45 mouse cellular contexts compared by ENCODE assay signal in genomic region chr9:48947565-48947964, GRCm38 (mm10). TPM values are rescaled to one million over a fixed set of nuclear protein-coding genes. Genes with fewer than 3 reads are reported as not detected.
"Had no signal": no experiment of that assay in that cellular context is flagged by ENCODE, and none has a peak within 500 bp of the region (broad histone marks: within the 10 kb centered on the region; RNA-seq: fewer than 3 reads in every experiment).

No protein-coding gene starts in this region.

- H3K27ac ChIP-seq: heart, embryonic 13.5 days; heart, embryonic 15.5 days; hindbrain, embryonic 10.5 days; hindbrain, embryonic 12.5 days; hindbrain, embryonic 13.5 days; hindbrain, embryonic 14.5 days; hindbrain, embryonic 15.5 days; hindbrain, postnatal 0 days; intestine, embryonic 15.5 days; kidney, embryonic 15.5 days; kidney, postnatal 0 days; layer of hippocampus, adult 2 months; left cerebral cortex, adult 2 months had no signal

- H3K9ac ChIP-seq: heart, embryonic 12.5 days; heart, embryonic 13.5 days; heart, embryonic 15.5 days; hindbrain, embryonic 12.5 days; hindbrain, embryonic 13.5 days; hindbrain, embryonic 14.5 days; hindbrain, embryonic 15.5 days; intestine, embryonic 15.5 days; kidney, embryonic 15.5 days had no signal

- ATAC-seq: hindbrain, embryonic 16.5 days; hindbrain, postnatal 0 days; inflammation-experienced regulatory T-cells, adult 6 months; intestine, embryonic 15.5 days; intestine, embryonic 16.5 days; intestine, postnatal 0 days had no signal

- DNase-seq: heart, postnatal 10 days; heart, postnatal 14 days; heart, postnatal 36 days; heart, postnatal 4 days; kidney, adult 11 months; kidney, adult 18-20 months; kidney, adult 2 months; kidney, adult 8-10 months; kidney, adult 9 months; kidney, postnatal 10 days; kidney, postnatal 14 days; kidney, postnatal 25 days; kidney, postnatal 36 days; kidney, postnatal 4 days; layer of hippocampus, adult 9-11 months; layer of hippocampus, postnatal 36 days had no signal

- H3K4me3 ChIP-seq: heart, embryonic 12.5 days; heart, embryonic 13.5 days; heart, embryonic 15.5 days; hindbrain, embryonic 10.5 days; hindbrain, embryonic 12.5 days; hindbrain, embryonic 13.5 days; hindbrain, embryonic 15.5 days; intestine, embryonic 15.5 days; kidney, embryonic 15.5 days; layer of hippocampus, adult 2 months; left cerebral cortex, adult 2 months had no signal

- H3K4me2 ChIP-seq: heart, embryonic 11.5 days; heart, embryonic 12.5 days; heart, embryonic 13.5 days; heart, embryonic 15.5 days; hindbrain, embryonic 12.5 days; hindbrain, embryonic 13.5 days; hindbrain, embryonic 14.5 days; hindbrain, embryonic 15.5 days; intestine, embryonic 15.5 days; kidney, embryonic 15.5 days had no signal

- H3K9me3 ChIP-seq: heart, embryonic 12.5 days; heart, embryonic 13.5 days; heart, embryonic 15.5 days; hindbrain, embryonic 10.5 days; hindbrain, embryonic 12.5 days; hindbrain, embryonic 13.5 days; hindbrain, embryonic 15.5 days; intestine, embryonic 15.5 days; kidney, embryonic 15.5 days had no signal

- H3K27me3 ChIP-seq: heart, embryonic 12.5 days; heart, embryonic 13.5 days; heart, embryonic 15.5 days; hindbrain, embryonic 12.5 days; hindbrain, embryonic 13.5 days; hindbrain, embryonic 15.5 days; intestine, embryonic 15.5 days; kidney, embryonic 15.5 days had no signal

- H3K36me3 ChIP-seq: heart, embryonic 12.5 days; heart, embryonic 13.5 days; heart, embryonic 15.5 days; hindbrain, embryonic 10.5 days; hindbrain, embryonic 12.5 days; hindbrain, embryonic 13.5 days; hindbrain, embryonic 15.5 days; intestine, embryonic 15.5 days; kidney, embryonic 15.5 days had no signal

- H3K4me1 ChIP-seq: hindbrain, embryonic 10.5 days; hindbrain, embryonic 15.5 days; intestine, embryonic 15.5 days; kidney, embryonic 15.5 days had no signal

RNA-seq across cellular contexts. Expression of gene Htr3b, which starts 17.2 kb away (rescaled TPM):
- total RNA-seq: heart, postnatal 10 days; heart, postnatal 14 days; heart, postnatal 25 days; heart, postnatal 36 days; heart, postnatal 4 days; hematopoietic stem cell, adult 5-6 weeks; layer of hippocampus, adult 18-20 months; layer of hippocampus, adult 2 months; layer of hippocampus, adult 8-10 months; layer of hippocampus, postnatal 10 days; layer of hippocampus, postnatal 14 days; layer of hippocampus, postnatal 25 days; layer of hippocampus, postnatal 36 days; left cerebral cortex, adult 18-20 months; left cerebral cortex, adult 2 months had no signal
- polyA plus RNA-seq: heart, embryonic 11.5 days; heart, embryonic 12.5 days; heart, embryonic 15.5 days; heart, postnatal 0 days; inflammation-experienced regulatory T-cells, adult 6 months; kidney, embryonic 14.5 days had no signal

RNA-seq across cellular contexts. Expression of gene Htr3a, which starts 36.7 kb away (rescaled TPM):
- total RNA-seq: heart, postnatal 10 days; heart, postnatal 14 days; heart, postnatal 25 days; heart, postnatal 36 days; hematopoietic stem cell, adult 5-6 weeks had no signal
- polyA plus RNA-seq: inflammation-experienced regulatory T-cells, adult 6 months had no signal
